20 mouse cellular contexts compared by ENCODE assay signal in genomic region chr7:99902208-99902607, GRCm38 (mm10). TPM values are rescaled to one million over a fixed set of nuclear protein-coding genes. Genes with fewer than 3 reads are reported as not detected.
A peak's percentile ranks its signal among the peaks of the same experiment; 100 is the strongest.
DNase-seq lines count a peak whose midpoint lies in the region; ATAC-seq and TF ChIP-seq lines count a peak whose summit lies in the region.
"Had no signal": no experiment of that assay in that cellular context is flagged by ENCODE, and none has a peak within 500 bp of the region (broad histone marks: within the 10 kb centered on the region; RNA-seq: fewer than 3 reads in every experiment).

No protein-coding gene starts in this region.

- H3K4me2 ChIP-seq in heart, postnatal 0 days (ENCODE audit: low read depth, low read length): no peak overlapping the region
- H3K4me2 ChIP-seq: liver, embryonic 11.5 days; midbrain, embryonic 15.5 days had no signal

- no peak for TF ChIP-seq EP300 in heart, postnatal 0 days (IDR thresholded peaks at IDR 0.05; ENCODE audit: low read depth)

- H3K4me3 ChIP-seq in heart, postnatal 0 days (ENCODE audit: low read depth, low read length): no peak overlapping the region
- H3K4me3 ChIP-seq: forebrain, embryonic 10.5 days; midbrain, embryonic 15.5 days; myocyte had no signal

- H3K9me3 ChIP-seq in heart, postnatal 0 days (replicated peaks; ENCODE audit: control insufficient read depth, low read length): no peaks in the 10 kb centered on the region
- H3K9me3 ChIP-seq: forebrain, embryonic 10.5 days; midbrain, embryonic 15.5 days had no signal

- no peak for DNase-seq in heart, postnatal 0 days (ENCODE audit: low spot score)
- DNase-seq in heart, adult 18-20 months: no peak
- peak; percentile 43 to 46 for DNase-seq in right cerebral cortex, adult 2 months (ENCODE audit: low spot score in 2 of 2)
- no peak for DNase-seq in right cerebral cortex, postnatal 4 days
- DNase-seq in thymus, adult 18-20 months: peak; percentile 55 to 68
- peak; percentile 69 for DNase-seq in thymus, postnatal 4 days
- DNase-seq in kidney, adult 8-10 months: no peak
- DNase-seq: cerebellum, adult 8-10 months; forebrain, postnatal 0 days; gastrocnemius, postnatal 25 days; kidney, adult 11 months; kidney, postnatal 10 days; lung, adult 18-20 months; lung, postnatal 14 days had no signal

- no peak for TF ChIP-seq CTCF in heart, postnatal 0 days (IDR thresholded peaks at IDR 0.05; ENCODE audit: low read depth)

- ATAC-seq in heart, postnatal 0 days (ENCODE audit: insufficient read depth, low read depth): no peak

- H3K9ac ChIP-seq in heart, postnatal 0 days (replicated peaks; ENCODE audit: low read depth, low read length): no peak overlapping the region
- H3K9ac ChIP-seq: forebrain, postnatal 0 days; midbrain, embryonic 15.5 days had no signal

- no peaks in the 10 kb centered on the region for H3K36me3 ChIP-seq in heart, postnatal 0 days (replicated peaks; ENCODE audit: control insufficient read depth, insufficient read depth, low read length)
- H3K36me3 ChIP-seq: forebrain, embryonic 10.5 days; midbrain, embryonic 15.5 days had no signal

- peak overlapping the region; percentile 48; the same call in 1 of the 2 replicates for H3K27ac ChIP-seq in heart, postnatal 0 days (ENCODE audit: low read depth)
- H3K27ac ChIP-seq: forebrain, embryonic 10.5 days had no signal

- H3K4me1 ChIP-seq in heart, postnatal 0 days (ENCODE audit: control insufficient read depth, insufficient read depth): peaks cover 10% of the 10 kb centered on the region
- H3K4me1 ChIP-seq: forebrain, embryonic 10.5 days had no signal

- no peaks in the 10 kb centered on the region for H3K27me3 ChIP-seq in heart, postnatal 0 days (ENCODE audit: control insufficient read depth, insufficient read depth, low read length)
- H3K27me3 ChIP-seq: midbrain, embryonic 15.5 days had no signal

- WGBS in heart, postnatal 0 days: 53% methylated on average over 4 of the region's 4 CpGs

RNA-seq across cellular contexts. Expression of gene Spcs2, which starts 38.9 kb away (rescaled TPM):
- total RNA-seq in heart, postnatal 0 days (2014; rRNA removed; ENCODE audit: low replicate concordance): 57.2 and 79.1 TPM in 2 replicates
- 146 and 155 TPM in 2 replicates for polyA plus RNA-seq in heart, postnatal 0 days (2015; fragmentation: Nextera tagmentation; extraction: Ambion mirVana)
- total RNA-seq in heart, adult 18-20 months (2021): 10 to 100 TPM; 62.7 to 65.6 TPM

RNA-seq across cellular contexts. Expression of gene Xrra1, which starts 43.3 kb away (rescaled TPM):
- 1.9 TPM in 1 of 2 replicates, not detected in the other for total RNA-seq in heart, postnatal 0 days (2014; rRNA removed; ENCODE audit: low replicate concordance)
- polyA plus RNA-seq in heart, postnatal 0 days (2015; fragmentation: Nextera tagmentation; extraction: Ambion mirVana): 0.04 and 0.08 TPM in 2 replicates
- total RNA-seq in heart, adult 18-20 months (2021): under 1 TPM in 1 of 2 experiments, not detected in 1; 0.23 TPM
- total RNA-seq: heart, adult 8-10 months had no signal
- polyA plus RNA-seq: small intestine, adult 2 months had no signal

Comparison
In these comparisons a context has a peak if more than half of its experiments do, and no peak if none do; other contexts are left out.
1. DNase-seq: peak in right cerebral cortex, adult 2 months (2 of 2), thymus, adult 18-20 months (2 of 2) and thymus, postnatal 4 days (single experiment); none in heart, postnatal 0 days (single experiment), heart, adult 18-20 months (0 of 2), right cerebral cortex, postnatal 4 days (single experiment) and kidney, adult 8-10 months (0 of 2).